Mouse (Mus musculus): Measurements from ENCODE around the gene Tceanc. TPM values are rescaled to one million over a fixed set of nuclear protein-coding genes. Genes with fewer than 3 reads are reported as not detected.

The Tceanc gene
- polyA plus RNA-seq, 1 experiment from 2014 or later, result 12.6 TPM

GRCm38 (mm10) chrX:166478631-166479364 lies 39.6 kb downstream of the Tceanc start:
- Histone ChIP-seq H3K27me3 (peaks cover 16% of the 10 kb centered on the region), H3K9ac (peak overlapping the region; percentile 61), H3K9me3 (replicated peaks) (no peaks in the 10 kb centered on the region), H3K4me3 (peak overlapping the region; percentile 57), H3K4me2 (replicated peaks) (peak overlapping the region; percentile 56), H3K4me1 (peaks cover 3% of the 10 kb centered on the region), H3K27ac (peak overlapping the region; percentile 71), H3K36me3 (no peaks in the 10 kb centered on the region)
- ATAC-seq (ENCODE audit: low FRiP score), result peak; percentile 65; the same call in 1 of the 2 replicates
- 17% methylated on average over 28 of the region's 28 CpGs for whole genome bisulfite sequencing

- 71% methylated on average over 6 of the region's 6 CpGs for WGBS
- no peaks in the 10 kb centered on the region for H3K36me3 ChIP-seq
- H3K9ac ChIP-seq, result no peak overlapping the region
- peaks cover 12% of the 10 kb centered on the region for H3K27me3 ChIP-seq
- H3K4me3 ChIP-seq, result no peak overlapping the region
- H3K9me3 ChIP-seq (replicated peaks), result no peaks in the 10 kb centered on the region
- H3K4me2 ChIP-seq (replicated peaks), result peak overlapping the region; percentile 16
- no peak overlapping the region for H3K27ac ChIP-seq
- peaks cover 3% of the 10 kb centered on the region for H3K4me1 ChIP-seq
- ATAC-seq (ENCODE audit: low FRiP score), result no peak
These were observed 41.0 kb downstream of the Tceanc start for GRCm38 (mm10) chrX:166477393-166477792.

GRCm38 (mm10) chrX:166472612-166473011 lies 45.8 kb downstream of the Tceanc start:
- Histone ChIP-seq H3K27ac (no peak overlapping the region), H3K27me3 (peaks cover 12% of the 10 kb centered on the region; the same call in 1 of the 2 replicates), H3K4me3 (no peak overlapping the region), H3K9me3 (replicated peaks) (no peaks in the 10 kb centered on the region), H3K36me3 (no peaks in the 10 kb centered on the region), H3K4me2 (replicated peaks) (no peak overlapping the region), H3K4me1 (no peaks in the 10 kb centered on the region; the same call in 1 of the 2 replicates), H3K9ac (no peak overlapping the region)
- WGBS, result 90% methylated on average over 6 of the region's 6 CpGs
- ATAC-seq (ENCODE audit: low FRiP score), result no peak

- no peak overlapping the region for H3K4me3 ChIP-seq
- 97% methylated on average over 7 of the region's 7 CpGs for WGBS
These were observed 50.0 kb downstream of the Tceanc start for GRCm38 (mm10) chrX:166468321-166468720.

GRCm38 (mm10) chrX:166455525-166455924 lies 62.8 kb downstream of the Tceanc start:
- Histone ChIP-seq H3K27ac (no peak overlapping the region), H3K4me2 (replicated peaks) (no peak overlapping the region), H3K27me3 (0 out of 2 replicates have a peak, but pooled peaks cover 3% of the 10 kb centered on the region), H3K9ac (no peak overlapping the region), H3K4me1 (no peaks in the 10 kb centered on the region), H3K9me3 (replicated peaks) (no peaks in the 10 kb centered on the region), H3K36me3 (no peaks in the 10 kb centered on the region), H3K4me3 (no peak overlapping the region)
- no peak for ATAC-seq (ENCODE audit: low FRiP score)
- 89% methylated on average over 1 of the region's 1 CpGs for WGBS

More at GRCm38 (mm10) chrX:166468321-166468720, 50.0 kb downstream of the Tceanc start:
- no peak overlapping the region for H3K4me2 ChIP-seq (replicated peaks)
- no peak overlapping the region for H3K27ac ChIP-seq
- no peaks in the 10 kb centered on the region for H3K36me3 ChIP-seq
- ATAC-seq (ENCODE audit: low FRiP score), result no peak
- H3K9me3 ChIP-seq (replicated peaks), result no peaks in the 10 kb centered on the region
- H3K27me3 ChIP-seq, result no peaks in the 10 kb centered on the region; the same call in 1 of the 2 replicates
- H3K4me1 ChIP-seq, result no peaks in the 10 kb centered on the region
- no peak overlapping the region for H3K9ac ChIP-seq

- Histone ChIP-seq H3K27ac (no peak overlapping the region), H3K4me1 (no peaks in the 10 kb centered on the region), H3K9me3 (replicated peaks) (no peaks in the 10 kb centered on the region), H3K4me3 (no peak overlapping the region), H3K27me3 (0 out of 2 replicates have a peak, but pooled peaks cover 3% of the 10 kb centered on the region), H3K4me2 (replicated peaks) (no peak overlapping the region), H3K36me3 (no peaks in the 10 kb centered on the region), H3K9ac (no peak overlapping the region)
- WGBS, result 71% methylated on average over 3 of the region's 3 CpGs
- no peak for ATAC-seq (ENCODE audit: low FRiP score)
These were observed 64.0 kb downstream of the Tceanc start for GRCm38 (mm10) chrX:166454331-166454730.

GRCm38 (mm10) chrX:166453532-166453931 lies 64.8 kb downstream of the Tceanc start:
- H3K27ac ChIP-seq, result no peak overlapping the region
- no peaks in the 10 kb centered on the region for H3K4me1 ChIP-seq
- H3K9ac ChIP-seq, result no peak overlapping the region
- WGBS, result 84% methylated on average over 6 of the region's 6 CpGs
- ATAC-seq (ENCODE audit: low FRiP score), result no peak
- 0 out of 2 replicates have a peak, but pooled peaks cover 3% of the 10 kb centered on the region for H3K27me3 ChIP-seq
- no peak overlapping the region for H3K4me3 ChIP-seq
- H3K36me3 ChIP-seq, result no peaks in the 10 kb centered on the region
- H3K4me2 ChIP-seq (replicated peaks), result no peak overlapping the region
- no peaks in the 10 kb centered on the region for H3K9me3 ChIP-seq (replicated peaks)

Other genes with a start within 250 kb of the Tceanc start
- 57.0 and 58.5 TPM in 2 replicates for gene Trappc2, start 78.0 kb downstream of the Tceanc start, polyA plus RNA-seq (2016; fragmentation: Nextera tagmentation; extraction: Ambion mirVana)
- gene Ofd1, start 77.9 kb downstream of the Tceanc start, polyA plus RNA-seq (2016; fragmentation: Nextera tagmentation; extraction: Ambion mirVana), result 9.8 and 10.4 TPM in 2 replicates
- 50.8 and 55.6 TPM in 2 replicates for gene Rab9, start 38.7 kb downstream of the Tceanc start, polyA plus RNA-seq (2016; fragmentation: Nextera tagmentation; extraction: Ambion mirVana)
- gene Egfl6, start 67.2 kb upstream of the Tceanc start, polyA plus RNA-seq (2016; fragmentation: Nextera tagmentation; extraction: Ambion mirVana), result 21.7 and 27.9 TPM in 2 replicates